Mouse (Mus musculus) liver, embryonic 16.5 days (tissue): ENCODE data around the gene Dcp1a. TPM values are rescaled to one million over a fixed set of nuclear protein-coding genes. Genes with fewer than 3 reads are reported as not detected.
A peak's percentile ranks its signal among the peaks of the same experiment; 100 is the strongest.

ENCODE experiments used
- ATAC-seq: fragments of 200-750 bp; cut with Nextera tagmentation; 2 replicates; pipeline ENCODE4 v1.8.0; 2017; ENCODE audit warnings: low read depth, mild to moderate bottlenecking, moderate number of reproducible peaks, moderate library complexity
- H3K27ac ChIP-seq: fragments of 300-500 bp; sonication (generic); 2 replicates; pipeline ENCODE4 v1.5.1; 2014; ENCODE audit warnings: mild to moderate bottlenecking, low read length
- H3K27me3 ChIP-seq: fragments of 300-500 bp; sonication (generic); 2 replicates; pipeline ENCODE4 v1.6.1; 2014; ENCODE audit warnings: low read depth, low read length, mixed read lengths; ENCODE audit not compliant: control insufficient read depth, insufficient read depth
- H3K36me3 ChIP-seq: fragments of 300-500 bp; sonication (generic); 2 replicates; pipeline ENCODE4 v1.6.1; 2014; ENCODE audit warnings: mild to moderate bottlenecking; ENCODE audit not compliant: control insufficient read depth, insufficient read depth
- H3K4me1 ChIP-seq: fragments of 300-500 bp; sonication (generic); 2 replicates; pipeline ENCODE4 v1.6.1; 2014; ENCODE audit warnings: low read depth, low read length, mixed read lengths; ENCODE audit not compliant: control insufficient read depth
- H3K4me2 ChIP-seq: fragments of 300-500 bp; sonication (generic); 2 replicates; pipeline ENCODE4 v1.6.1; 2014; ENCODE audit warnings: low read depth, low read length, mixed read lengths
- H3K4me3 ChIP-seq: fragments of 300-500 bp; sonication (generic); 2 replicates; pipeline ENCODE4 v1.5.1; 2014; ENCODE audit warnings: low read depth, mild to moderate bottlenecking, low read length
- H3K9ac ChIP-seq: fragments of 300-500 bp; sonication (generic); 2 replicates; pipeline ENCODE4 v1.6.1; 2014; ENCODE audit warnings: low read depth, low read length
- H3K9me3 ChIP-seq: fragments of 300-500 bp; sonication (generic); replicated peaks from 2 replicates; pipeline ENCODE4 v1.6.1; 2016; ENCODE audit warnings: low read length; ENCODE audit not compliant: control insufficient read depth
- WGBS: fragments of 180-500 bp; shearing (Covaris S2); extraction: QIAGEN DNeasy Blood & Tissue Kit; methylation state at CpG from one replicate; pipeline ENCODE4 v1.1.7; 2014; ENCODE audit not compliant: insufficient replicate concordance; 5-methylcytosine and 5-hydroxymethylcytosine counted together
- polyA plus RNA-seq: library from polyadenylated mRNA; unstranded; fragments of >200 nt; fragmentation: Nextera tagmentation; extraction: Ambion mirVana; gene quantifications from 2 replicates; pipeline ENCODE4 v1.2.1, GENCODE M21; 2015

Gene Dcp1a
- polyA plus RNA-seq = 7.3 and 7.4 TPM in 2 replicates

GRCm38 (mm10) chr14:30479361-30479948 lies at the start of gene Dcp1a:
Dcp1a (plus strand) TSS chr14:30479535.
- Histone ChIP-seq H3K9ac (peak within 1 kb of the TSS; percentile 93), H3K27ac (peak within 1 kb of the TSS; percentile 75), H3K4me2 (peak within 1 kb of the TSS; percentile 84), H3K36me3 (no peaks in the 10 kb centered on the region), H3K9me3 (no peaks in the 10 kb centered on the region), H3K4me3 (peak within 1 kb of the TSS; percentile 97), H3K27me3 (no peaks in the 10 kb centered on the region), H3K4me1 (peaks cover 8% of the 10 kb centered on the region)
- under 1% methylated on average over 39 of the region's 39 CpGs for WGBS
- ATAC-seq = peak; percentile 98

- Histone ChIP-seq H3K36me3 (no peaks in the 10 kb centered on the region), H3K27ac (no peak overlapping the region), H3K27me3 (no peaks in the 10 kb centered on the region), H3K4me3 (no peak overlapping the region), H3K4me2 (no peak overlapping the region), H3K9ac (no peak overlapping the region), H3K4me1 (no peaks in the 10 kb centered on the region), H3K9me3 (no peaks in the 10 kb centered on the region)
- 45% methylated on average over 9 of the region's 9 CpGs for WGBS
- no peak for ATAC-seq
Measured at GRCm38 (mm10) chr14:30429606-30430005, 49.7 kb upstream of the Dcp1a start.

- no peak overlapping the region for H3K9ac ChIP-seq
- no peaks in the 10 kb centered on the region for H3K36me3 ChIP-seq
- WGBS = 58% methylated on average over 9 of the region's 9 CpGs
- no peaks in the 10 kb centered on the region for H3K9me3 ChIP-seq
- no peak overlapping the region for H3K27ac ChIP-seq
- no peaks in the 10 kb centered on the region for H3K27me3 ChIP-seq
- H3K4me2 ChIP-seq = no peak overlapping the region
- no peaks in the 10 kb centered on the region for H3K4me1 ChIP-seq
- no peak overlapping the region for H3K4me3 ChIP-seq
- no peak for ATAC-seq
Measured at GRCm38 (mm10) chr14:30430026-30430425, 49.3 kb upstream of the Dcp1a start.

- Histone ChIP-seq H3K9me3 (no peaks in the 10 kb centered on the region), H3K9ac (no peak overlapping the region), H3K36me3 (no peaks in the 10 kb centered on the region), H3K4me3 (no peak overlapping the region), H3K4me2 (no peak overlapping the region), H3K4me1 (no peaks in the 10 kb centered on the region), H3K27me3 (no peaks in the 10 kb centered on the region), H3K27ac (no peak overlapping the region)
- WGBS = 69% methylated on average over 5 of the region's 5 CpGs
- ATAC-seq = no peak
Measured at GRCm38 (mm10) chr14:30430446-30430845, 48.9 kb upstream of the Dcp1a start.

- H3K4me3 ChIP-seq = no peak overlapping the region
- ATAC-seq = no peak
Measured at GRCm38 (mm10) chr14:30435316-30435715, 44.0 kb upstream of the Dcp1a start.

GRCm38 (mm10) chr14:30439915-30440314 lies 39.4 kb upstream of the Dcp1a start:
- Histone ChIP-seq H3K27ac (no peak overlapping the region), H3K27me3 (no peaks in the 10 kb centered on the region), H3K9me3 (no peaks in the 10 kb centered on the region), H3K9ac (no peak overlapping the region), H3K4me1 (no peaks in the 10 kb centered on the region), H3K4me2 (no peak overlapping the region), H3K4me3 (no peak overlapping the region), H3K36me3 (no peaks in the 10 kb centered on the region)
- WGBS = 43% methylated on average over 3 of the region's 3 CpGs
- no peak for ATAC-seq

More at GRCm38 (mm10) chr14:30435316-30435715, 44.0 kb upstream of the Dcp1a start:
- Histone ChIP-seq H3K9ac (no peak overlapping the region), H3K27me3 (no peaks in the 10 kb centered on the region), H3K4me1 (no peaks in the 10 kb centered on the region), H3K4me2 (no peak overlapping the region), H3K9me3 (no peaks in the 10 kb centered on the region), H3K27ac (no peak overlapping the region), H3K36me3 (no peaks in the 10 kb centered on the region)
- 57% methylated on average over 5 of the region's 5 CpGs for WGBS

- H3K4me2 ChIP-seq = no peak overlapping the region
- no peaks in the 10 kb centered on the region for H3K27me3 ChIP-seq
- no peak overlapping the region for H3K27ac ChIP-seq
- H3K4me3 ChIP-seq = no peak overlapping the region
- no peak for ATAC-seq
- H3K4me1 ChIP-seq = no peaks in the 10 kb centered on the region
- 23% methylated on average over 13 of the region's 13 CpGs for WGBS
- no peaks in the 10 kb centered on the region for H3K36me3 ChIP-seq
- no peaks in the 10 kb centered on the region for H3K9me3 ChIP-seq
- H3K9ac ChIP-seq = no peak overlapping the region
Measured at GRCm38 (mm10) chr14:30455801-30456595, 23.3 kb upstream of the Dcp1a start.

GRCm38 (mm10) chr14:30457436-30457835 lies 21.9 kb upstream of the Dcp1a start:
- H3K4me2 ChIP-seq = no peak overlapping the region
- no peak overlapping the region for H3K27ac ChIP-seq
- H3K36me3 ChIP-seq = no peaks in the 10 kb centered on the region
- H3K9me3 ChIP-seq = no peaks in the 10 kb centered on the region
- no peaks in the 10 kb centered on the region for H3K4me1 ChIP-seq
- ATAC-seq = no peak
- WGBS = 54% methylated on average over 7 of the region's 7 CpGs
- no peak overlapping the region for H3K4me3 ChIP-seq
- no peaks in the 10 kb centered on the region for H3K27me3 ChIP-seq
- H3K9ac ChIP-seq = no peak overlapping the region

- ATAC-seq = no peak
- H3K4me3 ChIP-seq = no peak overlapping the region
- no peaks in the 10 kb centered on the region for H3K9me3 ChIP-seq
- H3K36me3 ChIP-seq = no peaks in the 10 kb centered on the region
- no peaks in the 10 kb centered on the region for H3K4me1 ChIP-seq
- H3K27ac ChIP-seq = no peak overlapping the region
- H3K27me3 ChIP-seq = no peaks in the 10 kb centered on the region
- H3K4me2 ChIP-seq = no peak overlapping the region
- no peak overlapping the region for H3K9ac ChIP-seq
- 10% methylated on average over 2 of the region's 2 CpGs for WGBS
Measured at GRCm38 (mm10) chr14:30457897-30458296, 21.4 kb upstream of the Dcp1a start.
